Mouse (Mus musculus): Measurements from ENCODE around the gene Recql5.

Recql5 gene

DNA sequence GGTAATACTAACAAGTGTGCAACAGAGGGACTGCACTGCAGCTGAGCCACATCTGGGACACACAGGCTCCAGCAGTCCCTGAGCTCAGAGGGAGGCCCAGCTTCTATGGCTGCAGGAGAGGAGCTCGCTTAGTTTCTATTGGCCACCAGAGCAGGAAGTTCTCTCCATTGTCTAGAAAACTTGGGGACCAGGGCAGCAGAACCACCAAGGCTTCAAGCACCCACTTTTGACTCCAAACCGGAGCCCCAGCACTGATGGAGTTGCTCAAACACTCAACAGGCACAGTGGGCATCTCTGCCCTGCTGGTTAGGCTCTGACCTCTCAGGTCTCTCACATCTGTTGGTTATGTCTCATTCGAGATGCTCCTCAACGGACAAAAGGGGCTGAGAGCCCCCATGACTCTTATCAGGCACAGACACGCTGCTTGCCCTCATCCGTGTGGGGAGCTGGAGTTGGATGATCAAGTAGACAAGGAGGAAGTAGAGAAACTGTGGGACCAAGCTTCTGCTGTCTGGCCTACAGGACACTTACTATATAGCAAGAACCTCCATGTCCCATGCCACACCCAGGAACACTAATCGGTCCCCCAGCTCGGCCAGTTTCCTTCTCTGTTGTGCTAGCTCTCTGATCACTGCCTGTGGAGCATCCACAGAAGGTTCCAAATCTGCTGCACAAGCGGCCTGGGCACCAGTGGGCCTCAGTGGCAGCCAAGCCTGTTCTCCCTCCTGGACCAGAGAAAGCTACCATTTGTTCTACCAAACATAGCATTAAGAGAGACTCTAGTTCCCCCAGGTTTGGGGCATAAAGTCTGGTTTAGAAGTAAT is 31.7 kb downstream of the Recql5 start:
- DNase-seq (ENCODE audit: low spot score in 2 of 2): no peak

DNA sequence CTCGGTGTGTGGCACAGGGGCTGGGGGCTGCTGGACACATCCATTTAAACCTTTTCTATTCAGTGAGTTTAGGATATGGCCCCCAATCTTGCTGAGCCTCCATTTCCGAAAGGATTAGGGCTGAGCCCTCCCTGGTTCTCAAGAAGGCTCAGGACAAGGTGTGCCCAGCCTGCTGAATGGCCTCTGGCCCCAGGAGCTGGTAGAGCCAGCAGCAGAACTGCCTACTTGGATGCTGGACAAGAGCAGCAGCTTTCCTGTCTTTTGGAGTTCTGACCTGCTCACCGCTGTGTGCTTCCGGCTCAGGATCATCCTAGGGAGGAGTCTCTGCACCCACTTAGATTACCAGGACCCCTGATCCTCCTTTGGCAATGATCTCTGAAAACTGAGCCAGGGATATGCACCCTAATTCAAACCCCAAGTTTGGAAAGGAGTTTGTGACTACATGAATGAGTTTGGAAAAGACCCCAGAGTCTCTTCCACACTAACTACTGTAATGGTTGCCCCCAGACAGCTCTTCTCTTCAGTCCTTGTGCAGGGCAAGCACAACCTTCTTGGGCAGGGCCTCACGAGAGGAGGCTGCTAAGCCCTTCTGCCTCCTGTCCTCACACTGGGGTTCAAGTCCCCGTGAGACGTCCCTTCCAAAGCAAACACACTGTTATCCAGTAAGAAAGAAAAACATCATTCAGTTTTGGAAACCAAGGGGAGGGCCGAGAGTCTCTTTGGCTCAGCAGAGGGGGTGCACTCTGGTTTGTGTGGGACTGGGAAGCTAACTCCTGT is 32.5 kb downstream of the Recql5 start:
- DNase-seq (ENCODE audit: low spot score in 2 of 2): no peak

- DNase-seq (ENCODE audit: low spot score in 2 of 2): no peak
Observed at GRCm38 (mm10) chr11:115899486-115900266, 33.6 kb downstream of the Recql5 start, which contains the start of gene Smim5. TSS of gene Smim5 (plus strand) at chr11:115899966.

- peak; percentile 30 to 49 for DNase-seq (ENCODE audit: low spot score in 2 of 2)
Observed at GRCm38 (mm10) chr11:115898886-115899285, 34.4 kb downstream of the Recql5 start.

- DNase-seq (ENCODE audit: low spot score in 2 of 2): no peak
Observed at GRCm38 (mm10) chr11:115898446-115898845, 34.8 kb downstream of the Recql5 start.

DNA sequence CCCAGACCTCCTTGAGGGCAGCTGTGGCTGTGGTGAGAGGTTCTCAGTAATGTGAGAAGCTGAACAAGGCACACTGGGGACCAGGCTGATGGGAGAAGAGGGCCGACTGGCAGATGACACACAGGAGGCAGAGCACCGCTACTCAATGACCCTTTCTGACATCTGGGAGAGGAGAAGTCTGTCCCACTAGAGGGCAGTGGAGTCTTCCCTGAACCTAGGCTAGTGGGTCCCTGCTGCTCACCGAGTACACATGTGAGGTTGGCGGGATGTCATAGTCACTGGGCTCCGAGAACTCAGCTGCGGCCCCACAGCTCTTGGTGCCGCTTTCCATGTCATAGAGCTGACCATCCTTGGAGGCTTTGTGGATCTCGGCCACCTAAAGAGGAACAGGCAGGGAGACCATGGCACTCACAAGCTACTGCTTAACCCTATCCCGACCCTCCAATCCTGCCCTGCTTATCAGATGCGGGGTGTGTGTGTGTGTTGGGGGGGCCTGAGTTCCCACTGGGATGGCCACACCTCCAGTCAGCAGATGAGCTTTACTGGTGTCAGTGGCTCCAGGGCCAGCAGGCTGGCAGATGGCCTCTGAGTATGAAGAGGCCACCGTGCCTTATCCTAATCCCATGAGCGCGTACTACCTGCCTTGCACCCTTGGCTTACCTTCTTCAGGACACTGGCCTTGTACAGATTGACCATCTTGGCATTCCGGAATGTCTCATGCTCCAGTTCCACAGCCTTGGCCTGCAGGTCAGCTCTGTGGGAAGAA is 38.3 kb downstream of the Recql5 start:
- DNase-seq (ENCODE audit: low spot score in 2 of 2): peak in 1 of 2 experiments; percentile 7

DNA sequence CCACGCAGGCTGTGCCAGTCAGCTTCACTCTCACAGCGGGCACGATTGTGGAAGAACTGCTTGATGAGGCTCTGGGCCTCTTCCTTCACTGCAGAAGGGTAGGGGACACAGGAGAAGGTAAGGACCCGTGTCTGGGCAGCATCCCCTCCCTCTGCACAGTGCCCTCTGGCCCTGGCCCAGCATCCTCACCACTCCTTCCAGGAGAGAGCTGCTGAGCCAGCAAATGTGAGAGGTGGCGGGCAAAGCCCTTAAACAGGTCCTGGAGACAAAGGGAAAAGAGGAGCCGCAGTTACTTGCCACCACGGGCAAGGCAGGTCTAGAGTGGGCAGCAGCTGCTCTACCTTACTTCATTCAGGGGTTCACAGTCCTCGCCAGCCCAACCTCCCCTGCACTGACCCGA is 40.2 kb downstream of the Recql5 start:
- DNase-seq (ENCODE audit: low spot score in 2 of 2): no peak

GRCm38 (mm10) chr11:115892213-115892612 is 41.1 kb downstream of the Recql5 start:
- DNase-seq (ENCODE audit: low spot score in 2 of 2): no peak

GRCm38 (mm10) chr11:115889159-115889558 is 44.1 kb downstream of the Recql5 start:
- DNase-seq (ENCODE audit: low spot score in 2 of 2): no peak

GRCm38 (mm10) chr11:115888020-115888419 is 45.3 kb downstream of the Recql5 start:
- no peak for DNase-seq (ENCODE audit: low spot score in 2 of 2)

DNA sequence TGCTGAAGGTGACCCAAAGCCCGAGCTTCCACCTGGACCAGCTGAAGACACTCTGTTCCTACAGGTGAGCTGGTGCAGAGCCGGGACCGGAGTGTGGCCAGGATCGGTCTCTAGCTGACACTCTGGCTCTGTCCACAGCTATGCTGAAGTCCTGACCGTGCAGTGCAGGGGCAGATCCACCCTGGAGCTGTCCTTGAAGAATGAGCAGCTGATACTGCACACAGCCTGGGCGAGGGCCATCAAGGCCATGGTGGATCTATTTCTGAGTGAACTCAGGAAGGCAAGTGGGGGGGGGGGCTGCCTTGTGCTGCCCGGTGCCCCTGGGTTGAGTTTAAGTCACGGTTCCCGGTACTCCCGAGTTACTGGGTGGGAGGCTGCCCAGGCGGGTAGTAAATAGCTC is 46.8 kb downstream of the Recql5 start:
- no peak for DNase-seq (ENCODE audit: low spot score in 2 of 2)

DNA sequence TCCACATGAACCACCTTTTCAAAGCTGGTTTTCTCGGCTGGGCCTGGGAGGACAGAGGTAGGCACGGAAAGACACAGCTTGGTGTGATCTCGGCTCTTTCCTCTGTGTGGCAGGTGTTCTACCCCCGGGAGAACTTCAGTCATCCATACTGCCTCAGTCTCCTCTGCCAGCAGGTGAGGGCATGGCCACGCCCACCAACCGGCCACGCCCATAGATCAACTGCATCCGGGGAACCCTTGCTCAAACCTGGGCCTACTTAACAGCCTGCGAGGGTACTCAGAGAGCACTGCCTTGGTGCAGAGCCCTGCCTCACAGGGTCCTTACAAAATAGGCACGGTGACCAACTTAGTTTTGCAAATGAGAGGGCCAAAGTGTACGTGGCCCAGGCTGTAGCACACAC is 48.0 kb downstream of the Recql5 start:
- DNase-seq (ENCODE audit: low spot score in 2 of 2): no peak

GRCm38 (mm10) chr11:115884361-115884760 is 48.9 kb downstream of the Recql5 start:
- no peak for DNase-seq (ENCODE audit: low spot score in 2 of 2)

- DNase-seq (ENCODE audit: low spot score in 2 of 2): no peak
Observed at GRCm38 (mm10) chr11:115883251-115883650, 50.0 kb downstream of the Recql5 start.

DNA sequence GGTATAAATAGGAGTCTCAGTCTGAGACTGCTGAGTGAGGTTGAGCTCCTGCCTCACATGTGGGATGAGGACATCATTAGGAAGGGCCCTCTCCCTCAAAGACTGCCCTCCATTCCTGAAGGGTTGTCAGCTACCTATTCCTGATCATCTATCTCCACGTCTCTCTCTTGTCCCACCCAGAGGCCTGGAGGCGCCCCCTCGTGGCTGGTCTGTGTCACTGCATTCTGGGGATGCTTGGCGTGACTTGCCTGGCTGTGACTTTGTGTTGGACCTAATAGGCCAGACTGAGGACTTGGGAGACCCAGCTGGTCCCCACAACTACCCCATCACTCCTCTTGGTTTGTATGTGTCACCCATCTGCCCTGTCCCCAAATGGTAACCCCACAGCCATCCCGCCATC is 52.3 kb downstream of the Recql5 start:
- no peak for DNase-seq (ENCODE audit: low spot score in 2 of 2)

DNA sequence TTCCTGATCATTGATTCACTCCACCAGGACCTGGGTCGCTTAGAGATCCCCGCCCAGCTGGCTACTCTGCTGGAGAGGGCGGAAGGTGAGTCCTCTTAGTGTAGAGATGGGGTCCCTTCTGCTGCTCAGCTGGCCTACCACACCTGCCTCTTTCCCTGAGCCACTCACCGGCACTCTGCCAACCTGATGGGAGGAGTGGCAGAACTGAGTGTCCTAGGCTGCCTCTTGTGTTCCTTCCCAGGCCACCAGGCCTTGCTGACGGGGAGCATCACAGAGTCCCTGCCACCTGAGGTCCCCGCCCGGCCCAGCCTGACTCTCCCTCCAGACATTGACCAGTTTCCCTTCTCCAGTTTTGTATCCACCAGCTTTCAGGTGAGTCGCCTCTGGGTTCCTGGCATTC is 55.2 kb downstream of the Recql5 start:
- no peak for DNase-seq (ENCODE audit: low spot score in 2 of 2)

DNA sequence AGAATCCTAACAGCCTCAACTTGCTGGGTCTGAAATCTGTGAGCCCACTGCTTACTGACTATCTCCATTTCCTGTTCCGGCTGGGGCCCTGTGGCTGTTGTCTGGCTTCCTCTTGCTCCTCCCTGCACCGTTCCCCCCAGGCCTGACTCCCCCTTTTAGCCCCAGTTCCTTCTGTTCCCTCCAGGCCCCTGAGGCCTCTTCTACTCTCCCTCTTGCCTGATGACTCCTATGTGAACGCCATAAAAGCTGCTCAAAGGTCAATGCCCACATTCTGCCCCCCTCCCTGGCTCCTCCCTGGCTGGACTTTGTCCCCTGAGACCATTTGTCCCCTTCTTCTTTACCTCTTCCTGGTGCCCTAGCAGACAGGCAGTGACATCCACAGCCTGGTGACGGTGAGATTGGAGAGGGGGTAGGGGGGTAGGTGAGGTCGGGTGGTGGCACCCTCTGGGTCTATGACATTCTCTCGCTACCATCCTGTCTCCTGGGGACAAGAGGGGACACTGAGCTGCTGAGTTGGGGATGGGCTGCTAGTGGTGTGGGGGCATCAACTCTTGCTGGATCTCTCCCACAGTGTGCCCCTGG is 56.0 kb downstream of the Recql5 start:
- DNase-seq (ENCODE audit: low spot score in 2 of 2): no peak

GRCm38 (mm10) chr11:115876438-115876837 is 56.8 kb downstream of the Recql5 start:
- DNase-seq (ENCODE audit: low spot score in 2 of 2): no peak

GRCm38 (mm10) chr11:115875935-115876334 is 57.3 kb downstream of the Recql5 start:
- DNase-seq (ENCODE audit: low spot score in 2 of 2): no peak

DNA sequence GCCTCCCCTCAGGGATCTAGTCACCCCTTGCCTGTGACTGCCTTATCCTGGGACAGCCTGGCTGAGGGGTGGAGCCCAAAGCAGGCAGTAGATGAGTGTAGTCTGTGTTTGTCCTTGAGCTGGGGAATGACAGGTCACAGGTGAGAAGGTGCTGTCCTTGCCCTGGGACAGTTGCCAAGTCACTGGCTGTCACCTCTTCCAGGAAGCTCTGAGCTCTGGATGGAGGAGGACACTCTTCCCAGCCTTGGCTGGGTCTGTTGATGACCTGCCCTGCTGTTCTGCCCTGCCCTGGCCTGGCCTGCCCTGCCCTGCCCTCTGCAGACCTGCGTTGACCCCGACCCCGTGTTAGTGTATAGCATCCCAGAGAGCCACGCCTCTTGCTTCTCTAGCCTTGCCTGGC is 60.8 kb downstream of the Recql5 start:
- DNase-seq (ENCODE audit: low spot score in 2 of 2): no peak

DNA sequence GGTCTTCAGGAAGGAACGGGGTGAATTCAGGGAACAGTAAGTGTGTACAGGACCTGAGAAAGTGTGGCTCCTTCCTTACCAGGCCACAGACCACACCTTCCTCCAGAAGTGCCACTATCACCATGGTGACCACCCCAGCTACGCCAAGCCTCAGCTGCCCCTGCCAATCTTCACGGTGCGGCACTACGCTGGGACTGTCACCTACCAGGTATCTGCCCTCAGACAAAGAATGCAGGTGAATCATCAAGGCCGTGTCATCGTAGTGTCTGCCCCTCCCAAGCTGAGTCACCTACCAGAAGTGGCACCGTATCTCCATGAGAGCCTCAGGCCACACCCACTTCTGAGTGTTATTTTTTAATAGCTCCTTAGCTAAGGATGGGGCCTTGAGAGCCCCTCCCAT is 63.9 kb downstream of the Recql5 start:
- DNase-seq (ENCODE audit: low spot score in 2 of 2): no peak

Measured in frontal cortex, postnatal 36 days (tissue).